Mouse (Mus musculus) MEL (cell line): ENCODE measurements at regions not wholly inside any gene's neighbourhood (a gene's known extent, or its start where the extent isn't known, plus 50 kb on each side); places are given as distances from the start of the nearest gene placed in this dataset.

Experiments used
- CHD2 ChIP-seq: IDR thresholded peaks from 2 replicates; pipeline ENCODE4 v1.6.1; 2011; ENCODE audit warnings: low read length, improper control_type of control experiment
- CTCF ChIP-seq, 3 experiments: IDR thresholded peaks in 2 of 3; conservative IDR thresholded peaks in 1 of 3; 2 replicates each; pipeline ENCODE4 v1.5.1; 2011 to 2012; ENCODE audit warnings: low read length in 3 of 3, low read depth in 2 of 3, mild to moderate bottlenecking in 2 of 3, improper control_type of control experiment in 1 of 3, inconsistent platforms in 1 of 3, mixed read lengths in 1 of 3, moderate library complexity in 1 of 3; ENCODE audit not compliant: control insufficient read depth in 1 of 3, insufficient read depth in 1 of 3, poor library complexity in 1 of 3, severe bottlenecking in 1 of 3
- GATA1 ChIP-seq: IDR thresholded peaks from 2 replicates; pipeline ENCODE4 v1.6.1; 2011; ENCODE audit warnings: low read depth, low read length, improper control_type of control experiment
- HCFC1 ChIP-seq: IDR thresholded peaks from 2 replicates; pipeline ENCODE4 v1.6.1; 2012; ENCODE audit warnings: low read depth, mild to moderate bottlenecking, inconsistent platforms, low read length, improper control_type of control experiment, moderate library complexity
- MAFK ChIP-seq: IDR thresholded peaks from 2 replicates; pipeline ENCODE4 v1.6.1; 2011; ENCODE audit warnings: low read depth, mild to moderate bottlenecking, low read length, improper control_type of control experiment, borderline replicate concordance
- NELFE ChIP-seq: IDR thresholded peaks from 2 replicates; pipeline ENCODE4 v1.6.1; 2011; ENCODE audit warnings: low read depth, low read length, improper control_type of control experiment
- POLR2A ChIP-seq, 2 experiments: IDR thresholded peaks; 2 replicates each; pipeline ENCODE4 v1.6.1; 2011 to 2012; ENCODE audit warnings: low read length in 2 of 2, mild to moderate bottlenecking in 2 of 2, control low read depth in 1 of 2, improper control_type of control experiment in 1 of 2, low read depth in 1 of 2, moderate library complexity in 1 of 2; ENCODE audit not compliant: control insufficient read depth in 1 of 2, insufficient read depth in 1 of 2, poor library complexity in 1 of 2
- POLR2AphosphoS2 ChIP-seq: IDR thresholded peaks from 2 replicates; pipeline ENCODE4 v1.6.1; 2011; ENCODE audit warnings: low read length, improper control_type of control experiment
- POLR2AphosphoS5 ChIP-seq: IDR thresholded peaks from 2 replicates; pipeline ENCODE4 v1.6.1; 2012; ENCODE audit warnings: low read depth, borderline replicate concordance, mild to moderate bottlenecking, inconsistent platforms, low read length, moderate library complexity, mixed read lengths
- RCOR1 ChIP-seq: IDR thresholded peaks from 2 replicates; pipeline ENCODE4 v1.6.1; 2012; ENCODE audit warnings: low read depth, mild to moderate bottlenecking, inconsistent platforms, low read length, improper control_type of control experiment
- TCF12 ChIP-seq: IDR thresholded peaks from 2 replicates; pipeline ENCODE4 v1.6.1; 2014; ENCODE audit warnings: low read depth, mild to moderate bottlenecking, inconsistent platforms, low read length, improper control_type of control experiment, moderate library complexity
- USF1 ChIP-seq: IDR thresholded peaks from 2 replicates; pipeline ENCODE4 v1.6.1; 2014; ENCODE audit warnings: low read depth, mild to moderate bottlenecking, inconsistent platforms, low read length, improper control_type of control experiment, moderate library complexity
- ZMIZ1 ChIP-seq: IDR thresholded peaks from 2 replicates; pipeline ENCODE4 v1.6.1; 2012; ENCODE audit warnings: low read depth, mild to moderate bottlenecking, inconsistent platforms, low read length, improper control_type of control experiment, moderate library complexity

- TF ChIP-seq RCOR1, result no peak
- no peak for TF ChIP-seq CTCF (IDR thresholded peaks at IDR 0.05 in 2 of 3, conservative IDR thresholded peaks at IDR 0.05 in 1 of 3; ENCODE audit: control insufficient read depth in 1 of 3, insufficient read depth in 1 of 3, low read depth in 2 of 3, low read length in 3 of 3, poor library complexity in 1 of 3, severe bottlenecking in 1 of 3)
- no peak for TF ChIP-seq ZMIZ1
- TF ChIP-seq MAFK, result no peak
- no peak for TF ChIP-seq POLR2AphosphoS2
- no peak for TF ChIP-seq TCF12
- TF ChIP-seq USF1, result no peak
- TF ChIP-seq NELFE, result no peak
- no peak for TF ChIP-seq POLR2A (IDR thresholded peaks at IDR 0.05; ENCODE audit: control insufficient read depth in 1 of 2, insufficient read depth in 1 of 2, low read depth in 1 of 2, low read length in 2 of 2, poor library complexity in 1 of 2)
- TF ChIP-seq POLR2AphosphoS5, result no peak
- TF ChIP-seq GATA1, result no peak
- no peak for TF ChIP-seq CHD2
- TF ChIP-seq HCFC1, result no peak
Measured at GRCm38 (mm10) chr5:134809121-134809520, 62.0 kb upstream of the Eln start.
